Mouse (Mus musculus) liver, adult 2 months (tissue): ENCODE data around the gene Trub2.

Experiments
- CTCF ChIP-seq: fragments of 200-500 bp; IDR thresholded peaks from 2 replicates; pipeline ENCODE4 v1.5.1; 2011; ENCODE audit warnings: low read depth, low read length, control low read depth
- POLR2A ChIP-seq: fragments of 200-500 bp; IDR thresholded peaks from 2 replicates; pipeline ENCODE4 v1.6.1; 2011; ENCODE audit warnings: low read length, control low read depth; ENCODE audit not compliant: insufficient read depth; ENCODE audit errors: extremely low read depth

DNA sequence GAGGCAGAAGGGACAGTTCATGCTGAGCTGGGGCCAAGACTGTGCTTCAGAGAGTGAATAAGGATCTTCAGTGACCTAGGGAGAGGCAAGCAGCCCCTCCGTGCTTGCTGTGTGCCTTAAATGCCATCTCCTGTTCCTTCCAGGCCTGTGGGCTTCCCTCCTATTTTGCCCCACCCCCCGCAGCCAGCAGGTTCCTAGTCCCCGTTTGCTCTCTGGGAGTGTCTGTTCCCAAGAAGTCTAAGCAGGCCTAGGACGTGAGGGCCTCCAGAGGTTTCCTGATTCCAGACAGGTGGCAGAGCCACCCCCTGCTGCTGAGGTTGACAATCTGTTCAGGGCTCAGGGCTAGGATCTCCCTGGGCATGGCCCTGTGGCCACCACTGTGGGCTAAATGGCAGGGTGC, 49.5 kb downstream of the Trub2 start:
- no peak for TF ChIP-seq POLR2A
- TF ChIP-seq CTCF, result no peak
